Mouse (Mus musculus) MEL (cell line): ENCODE measurements around the gene Prdx6. TPM values are rescaled to one million over a fixed set of nuclear protein-coding genes. Genes with fewer than 3 reads are reported as not detected.

Source experiments
- DNase-seq: peaks from one replicate; pipeline ENCODE4 v3.0.0; 2011; ENCODE audit warnings: low read depth, low spot score
- H3K27ac ChIP-seq: 2 replicates; pipeline ENCODE4 v1.5.1; 2012; ENCODE audit warnings: low read depth, mild to moderate bottlenecking, control low read depth, low read length, moderate library complexity; ENCODE audit not compliant: control insufficient read depth
- H3K27me3 ChIP-seq, 2 experiments: fragments of 150-350 bp in 1 of 2; sonication (generic) in 1 of 2; 2 replicates each; pipeline ENCODE4 v1.6.1; 2012; ENCODE audit warnings: low read length in 2 of 2, mild to moderate bottlenecking in 2 of 2, improper control_type of control experiment in 1 of 2, moderate library complexity in 1 of 2; ENCODE audit not compliant: insufficient read depth in 2 of 2, control insufficient read depth in 1 of 2
- H3K36me3 ChIP-seq, 2 experiments: 2 replicates each; pipeline ENCODE4 v1.6.1; 2012 to 2014; ENCODE audit warnings: low read length in 2 of 2, improper control_type of control experiment in 1 of 2, inconsistent platforms in 1 of 2, mild to moderate bottlenecking in 1 of 2; ENCODE audit not compliant: insufficient read depth in 2 of 2, control insufficient read depth in 1 of 2
- H3K4me1 ChIP-seq, 2 experiments: fragments of 150-350 bp in 1 of 2; sonication (generic) in 1 of 2; 2 replicates each; pipeline ENCODE4 v1.6.1; 2012; ENCODE audit warnings: low read length in 2 of 2, improper control_type of control experiment in 1 of 2, mild to moderate bottlenecking in 1 of 2; ENCODE audit not compliant: insufficient read depth in 2 of 2, control insufficient read depth in 1 of 2
- H3K4me3 ChIP-seq, 2 experiments: fragments of 150-350 bp in 1 of 2; sonication (generic) in 1 of 2; 2 replicates each; pipeline ENCODE4 v1.5.1; 2012; ENCODE audit warnings: low read depth in 2 of 2, low read length in 2 of 2, mild to moderate bottlenecking in 2 of 2, moderate library complexity in 2 of 2, control low read depth in 1 of 2, improper control_type of control experiment in 1 of 2; ENCODE audit not compliant: control insufficient read depth in 1 of 2, insufficient read depth in 1 of 2
- H3K79me2 ChIP-seq: 2 replicates; pipeline ENCODE4 v1.6.1; 2012; ENCODE audit warnings: mild to moderate bottlenecking, low read length, moderate library complexity; ENCODE audit not compliant: control insufficient read depth, poor library complexity, insufficient read depth
- H3K9ac ChIP-seq: 2 replicates; pipeline ENCODE4 v1.6.1; 2012; ENCODE audit warnings: low read depth, mild to moderate bottlenecking, control low read depth, low read length, moderate library complexity; ENCODE audit not compliant: control insufficient read depth, poor library complexity, severe bottlenecking
- H3K9me3 ChIP-seq: fragments of 150-350 bp; sonication (generic); replicated peaks from 2 replicates; pipeline ENCODE4 v1.6.1; 2012; ENCODE audit warnings: mild to moderate bottlenecking, low read length, improper control_type of control experiment, moderate library complexity; ENCODE audit not compliant: insufficient read depth
- CHD1 ChIP-seq: IDR thresholded peaks from 2 replicates; pipeline ENCODE4 v1.6.1; 2012; ENCODE audit warnings: low read depth, mild to moderate bottlenecking, inconsistent platforms, low read length, improper control_type of control experiment
- CHD2 ChIP-seq: IDR thresholded peaks from 2 replicates; pipeline ENCODE4 v1.6.1; 2011; ENCODE audit warnings: low read length, improper control_type of control experiment
- CTCF ChIP-seq, 3 experiments: IDR thresholded peaks in 2 of 3; conservative IDR thresholded peaks in 1 of 3; 2 replicates each; pipeline ENCODE4 v1.5.1; 2011 to 2012; ENCODE audit warnings: low read length in 3 of 3, low read depth in 2 of 3, mild to moderate bottlenecking in 2 of 3, improper control_type of control experiment in 1 of 3, inconsistent platforms in 1 of 3, mixed read lengths in 1 of 3, moderate library complexity in 1 of 3; ENCODE audit not compliant: control insufficient read depth in 1 of 3, insufficient read depth in 1 of 3, poor library complexity in 1 of 3, severe bottlenecking in 1 of 3
- JUND ChIP-seq: IDR thresholded peaks from 2 replicates; pipeline ENCODE4 v1.6.1; 2011; ENCODE audit warnings: low read depth, mild to moderate bottlenecking, improper control_type of control experiment, low read length
- MAX ChIP-seq: IDR thresholded peaks from 2 replicates; pipeline ENCODE4 v1.6.1; 2011; ENCODE audit warnings: low read length, improper control_type of control experiment
- MEF2A ChIP-seq: IDR thresholded peaks from 2 replicates; pipeline ENCODE4 v1.6.1; 2014; ENCODE audit warnings: low read depth, mild to moderate bottlenecking, inconsistent platforms, low read length, improper control_type of control experiment; ENCODE audit not compliant: poor library complexity, insufficient replicate concordance, severe bottlenecking; ENCODE audit errors: extremely low read depth
- MYB ChIP-seq: IDR thresholded peaks from 2 replicates; pipeline ENCODE4 v1.6.1; 2011; ENCODE audit warnings: mild to moderate bottlenecking, low read depth, low read length, improper control_type of control experiment
- MYC ChIP-seq: IDR thresholded peaks from 2 replicates; pipeline ENCODE4 v1.6.1; 2011; ENCODE audit warnings: low read depth, mild to moderate bottlenecking, low read length, improper control_type of control experiment, moderate library complexity
- NRF1 ChIP-seq: IDR thresholded peaks from 2 replicates; pipeline ENCODE4 v1.6.1; 2014; ENCODE audit warnings: low read depth, mild to moderate bottlenecking, inconsistent platforms, low read length, improper control_type of control experiment, moderate library complexity; ENCODE audit not compliant: poor library complexity, insufficient read depth, severe bottlenecking
- POLR2AphosphoS2 ChIP-seq: IDR thresholded peaks from 2 replicates; pipeline ENCODE4 v1.6.1; 2011; ENCODE audit warnings: low read length, improper control_type of control experiment
- POLR2AphosphoS5 ChIP-seq: IDR thresholded peaks from 2 replicates; pipeline ENCODE4 v1.6.1; 2012; ENCODE audit warnings: low read depth, borderline replicate concordance, mild to moderate bottlenecking, inconsistent platforms, low read length, moderate library complexity, mixed read lengths
- RAD21 ChIP-seq: IDR thresholded peaks from 2 replicates; pipeline ENCODE4 v1.6.1; 2011; ENCODE audit warnings: mild to moderate bottlenecking, low read depth, low read length, improper control_type of control experiment
- TAL1 ChIP-seq: IDR thresholded peaks from 2 replicates; pipeline ENCODE4 v1.6.1; 2012; ENCODE audit warnings: mild to moderate bottlenecking, inconsistent platforms, low read length, moderate library complexity, mixed read lengths
- TBP ChIP-seq: IDR thresholded peaks from 2 replicates; pipeline ENCODE4 v1.8.0; 2011; ENCODE audit warnings: low read depth, low read length, improper control_type of control experiment
- UBTF ChIP-seq: IDR thresholded peaks from 2 replicates; pipeline ENCODE4 v1.6.1; 2012; ENCODE audit warnings: low read depth, mild to moderate bottlenecking, inconsistent platforms, low read length, improper control_type of control experiment, moderate library complexity, borderline replicate concordance; ENCODE audit not compliant: insufficient read depth
- USF1 ChIP-seq: IDR thresholded peaks from 2 replicates; pipeline ENCODE4 v1.6.1; 2014; ENCODE audit warnings: low read depth, mild to moderate bottlenecking, inconsistent platforms, low read length, improper control_type of control experiment, moderate library complexity
- USF2 ChIP-seq, 2 experiments: IDR thresholded peaks; 2 replicates each; pipeline ENCODE4 v1.6.1; 2011 to 2012; ENCODE audit warnings: improper control_type of control experiment in 2 of 2, low read length in 2 of 2, borderline replicate concordance in 1 of 2, inconsistent platforms in 1 of 2, low read depth in 1 of 2, mild to moderate bottlenecking in 1 of 2; ENCODE audit not compliant: insufficient read depth in 1 of 2
- ZC3H11A ChIP-seq: IDR thresholded peaks from 2 replicates; pipeline ENCODE4 v1.6.1; 2012; ENCODE audit warnings: low read depth, mild to moderate bottlenecking, inconsistent platforms, low read length, improper control_type of control experiment
- ZKSCAN1 ChIP-seq: IDR thresholded peaks from 2 replicates; pipeline ENCODE4 v1.6.1; 2012; ENCODE audit warnings: low read depth, mild to moderate bottlenecking, inconsistent platforms, low read length, improper control_type of control experiment, moderate library complexity
- ZMIZ1 ChIP-seq: IDR thresholded peaks from 2 replicates; pipeline ENCODE4 v1.6.1; 2012; ENCODE audit warnings: low read depth, mild to moderate bottlenecking, inconsistent platforms, low read length, improper control_type of control experiment, moderate library complexity
- polyA plus RNA-seq, 2 experiments: library from polyadenylated mRNA; stranded (reverse) in 1 of 2; unstranded in 1 of 2; fragments of >175 nt in 1 of 2; fragments of >200 nt in 1 of 2; gene quantifications; 2 replicates each; pipeline versions ENCODE4 v1.2.1 to v1.2.4; 2012; ENCODE audit warnings: low replicate concordance in 2 of 2, low read depth in 1 of 2; ENCODE audit not compliant: insufficient read length in 2 of 2, insufficient read depth in 1 of 2, missing spikeins in 1 of 2
- total RNA-seq: library from RNA; depleted of rRNA; stranded (reverse); fragments of 300-350 nt; gene quantifications from 2 replicates; pipeline ENCODE4 v1.2.3, GENCODE M21; 2012

The Prdx6 gene
- total and polyA plus RNA-seq, 3 experiments, result 155 to 300 TPM; not detected in 1

DNA sequence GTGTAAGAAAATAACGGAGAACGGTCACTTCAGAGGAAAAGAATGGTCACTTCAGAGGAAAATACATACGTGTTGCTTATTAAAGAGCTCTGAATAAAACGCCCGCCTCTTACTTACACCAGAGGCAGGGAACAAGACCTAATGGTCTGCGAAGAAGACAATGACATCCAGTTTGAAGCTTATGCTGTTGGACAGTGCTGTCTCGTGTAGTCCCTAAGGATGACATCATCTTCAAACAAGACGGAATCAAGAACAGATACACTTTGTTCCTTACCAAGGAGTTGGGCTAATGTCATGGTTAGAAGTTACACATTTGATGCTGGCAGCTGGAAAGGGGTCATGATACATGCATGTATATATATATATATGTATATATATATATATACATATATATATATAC is 12.6 kb upstream of the Prdx6 start:
- Histone ChIP-seq H3K27ac (no peak overlapping the region), H3K79me2 (no peaks in the 10 kb centered on the region), H3K36me3 (no peaks in the 10 kb centered on the region), H3K4me3 (no peak overlapping the region), H3K4me1 (no peaks in the 10 kb centered on the region), H3K9me3 (no peaks in the 10 kb centered on the region), H3K27me3 (no peaks in the 10 kb centered on the region), H3K9ac (no peak overlapping the region)
- no peak for TF ChIP-seq POLR2AphosphoS2
- TF ChIP-seq TAL1, result no peak
- TF ChIP-seq MEF2A, result no peak
- DNase-seq, result no peak

DNA sequence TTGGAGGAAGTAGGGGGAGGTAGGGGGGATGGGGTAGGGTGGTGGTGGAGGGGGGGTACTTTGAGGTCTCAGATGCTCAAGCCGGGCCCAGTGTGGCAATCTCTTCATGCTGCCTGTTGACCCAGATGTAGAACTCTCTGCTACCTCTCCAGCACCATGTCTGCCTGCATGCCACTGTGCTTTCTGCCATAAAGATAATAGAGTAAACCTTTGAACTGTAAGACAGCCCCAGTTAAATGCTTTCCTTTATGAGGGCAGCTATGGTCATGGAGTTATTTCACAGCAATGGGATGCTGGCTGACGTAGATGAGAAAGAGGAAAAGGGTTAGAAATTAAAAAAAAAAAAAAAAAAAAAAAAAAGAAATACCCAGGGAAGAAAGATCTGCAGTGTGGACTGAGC is 11.5 kb upstream of the Prdx6 start:
- H3K27me3 ChIP-seq, result no peaks in the 10 kb centered on the region
- H3K9ac ChIP-seq, result no peak overlapping the region
- no peaks in the 10 kb centered on the region for H3K36me3 ChIP-seq
- no peak overlapping the region for H3K4me3 ChIP-seq
- H3K79me2 ChIP-seq, result no peaks in the 10 kb centered on the region
- H3K9me3 ChIP-seq, result no peaks in the 10 kb centered on the region
- no peak for DNase-seq
- TF ChIP-seq USF1 (no peak), CHD1 (no peak), MEF2A (no peak), RAD21 (no peak), POLR2AphosphoS5 (no peak), MYC (no peak), JUND (no peak), CHD2 (no peak), MYB (no peak), TBP (no peak), NRF1 (no peak), MAX (no peak), USF2 (IDR thresholded peaks at IDR 0.05; ENCODE audit: borderline replicate concordance in 1 of 2, insufficient read depth in 1 of 2, low read depth in 1 of 2, low read length in 2 of 2) (no peak), ZMIZ1 (no peak), ZC3H11A (no peak), CTCF (IDR thresholded peaks at IDR 0.05 in 2 of 3, conservative IDR thresholded peaks at IDR 0.05 in 1 of 3; ENCODE audit: control insufficient read depth in 1 of 3, insufficient read depth in 1 of 3, low read depth in 2 of 3, low read length in 3 of 3, poor library complexity in 1 of 3, severe bottlenecking in 1 of 3) (no peak), TAL1 (no peak), ZKSCAN1 (no peak), UBTF (no peak)
- H3K27ac ChIP-seq, result no peak overlapping the region
- no peaks in the 10 kb centered on the region for H3K4me1 ChIP-seq
